Mouse (Mus musculus): Measurements from ENCODE around the gene Gm13283.
"Not testable (repeated sequence)": the region's sequence is repeated elsewhere in the genome, so short reads cannot be mapped to it uniquely, and the experiment has no call there.

DNA sequence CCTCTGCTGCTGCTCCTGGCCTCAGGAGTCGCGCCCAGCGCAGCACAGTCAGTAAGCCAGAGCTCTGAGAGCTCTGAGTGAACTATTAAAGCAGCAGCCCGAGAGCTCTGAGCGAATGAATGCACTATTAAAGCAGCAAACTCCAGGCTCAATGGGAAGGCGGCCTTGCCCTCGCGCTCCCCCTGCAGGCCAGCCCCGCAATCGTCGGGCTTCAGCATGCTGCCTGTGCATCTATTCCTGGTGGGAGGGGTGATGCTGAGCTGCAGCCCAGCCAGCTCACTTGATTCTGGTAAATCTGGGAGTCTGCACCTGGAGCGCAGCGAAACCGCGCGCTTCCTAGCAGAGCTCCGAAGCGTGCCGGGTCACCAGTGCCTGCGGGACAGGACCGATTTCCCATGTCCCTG lies 2.3 kb upstream of the Gm13283 start:
- not testable (repeated sequence) for TF ChIP-seq TAL1, GATA1 (IDR thresholded peaks at IDR 0.05; ENCODE audit: low read length)
